Mouse (Mus musculus): ENCODE measurements around the gene Spred3.
"Not testable (repeated sequence)": the region's sequence is repeated elsewhere in the genome, so short reads cannot be mapped to it uniquely, and the experiment has no call there.

Spred3 gene

GRCm38 (mm10) chr7:29168791-29169230 lies 1.4 kb downstream of the Spred3 start:
- peak; percentile 44 for DNase-seq (ENCODE audit: low spot score)

GRCm38 (mm10) chr7:29168121-29168695 lies 2.0 kb downstream of the Spred3 start:
- no peak for DNase-seq (ENCODE audit: low spot score)

- no peak for DNase-seq (ENCODE audit: low spot score)
These were observed 2.6 kb downstream of the Spred3 start for GRCm38 (mm10) chr7:29167656-29168055.

DNA sequence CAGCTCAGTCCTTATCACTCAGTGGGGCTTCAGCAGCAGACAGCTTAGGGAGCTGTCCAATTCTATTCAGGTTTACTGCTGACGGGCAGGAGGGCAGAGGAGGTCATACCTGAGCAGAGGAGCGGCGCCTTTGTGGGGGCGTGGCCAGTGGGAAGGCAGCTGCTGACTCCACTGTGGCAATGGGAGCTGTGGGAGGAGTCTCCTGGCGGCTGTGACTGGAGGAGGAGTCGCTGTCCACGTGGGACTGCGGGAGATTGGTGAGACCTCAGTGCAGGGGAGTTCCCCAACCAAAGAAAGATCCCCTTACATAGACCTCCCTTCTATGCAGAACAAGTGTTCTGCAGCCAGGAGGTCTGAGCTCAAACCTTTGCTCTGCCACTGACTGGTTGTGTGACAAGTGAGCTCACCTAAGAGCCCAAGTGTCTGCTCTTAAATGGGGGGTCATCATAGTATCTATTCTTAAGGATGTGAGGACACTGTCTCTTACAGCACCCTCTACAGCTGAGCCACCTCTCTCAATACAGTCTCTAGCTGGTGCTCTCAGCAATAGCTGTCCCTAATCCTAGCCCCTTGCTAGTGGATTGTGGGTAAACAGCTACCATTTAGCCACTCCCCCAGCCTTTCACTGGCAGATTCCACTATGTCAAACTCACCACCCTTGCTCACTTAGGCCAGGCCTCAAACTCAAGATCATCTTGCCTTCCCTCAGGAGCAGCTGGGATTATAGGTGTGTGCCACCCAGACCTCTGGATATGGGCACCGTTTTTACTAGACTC lies 7.3 kb downstream of the Spred3 start:
- no peak for DNase-seq (ENCODE audit: low spot score)

GRCm38 (mm10) chr7:29162294-29162693 lies 7.9 kb downstream of the Spred3 start:
- DNase-seq (ENCODE audit: low spot score): no peak

- DNase-seq (ENCODE audit: low spot score): no peak
These were observed 11.9 kb downstream of the Spred3 start for GRCm38 (mm10) chr7:29158264-29158663.

- peak; percentile 84 for DNase-seq (ENCODE audit: low spot score)
These were observed 14.1 kb downstream of the Spred3 start, which contains the start of gene Fam98c for GRCm38 (mm10) chr7:29155838-29156782. TSS of gene Fam98c (minus strand) at chr7:29156234.

- peak; percentile 83 for DNase-seq (ENCODE audit: low spot score)
These were observed 14.9 kb downstream of the Spred3 start for GRCm38 (mm10) chr7:29155196-29155837.

GRCm38 (mm10) chr7:29154018-29154720 lies 16.0 kb downstream of the Spred3 start:
- no peak for DNase-seq (ENCODE audit: low spot score)

DNA sequence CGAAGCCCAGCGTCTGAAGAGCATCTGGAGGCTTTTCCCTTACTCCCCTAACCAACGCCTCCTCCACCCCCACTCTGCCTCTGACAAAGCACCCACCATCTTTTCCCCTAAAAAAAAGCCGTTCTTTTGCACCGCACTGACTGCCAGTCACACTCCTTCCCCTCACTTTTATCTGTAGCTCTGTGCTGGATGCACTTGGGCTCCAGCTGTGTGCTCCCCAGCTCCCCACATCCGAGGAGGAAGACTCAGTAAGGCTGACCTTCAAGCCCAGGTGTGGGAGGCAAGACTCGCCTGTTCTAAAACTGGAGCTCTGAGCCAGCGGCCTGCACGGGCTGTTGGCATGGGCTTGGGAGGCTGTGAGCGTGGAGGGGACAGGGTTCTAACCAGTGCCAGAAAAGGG lies 18.7 kb downstream of the Spred3 start:
- no peak for DNase-seq (ENCODE audit: low spot score)

DNA sequence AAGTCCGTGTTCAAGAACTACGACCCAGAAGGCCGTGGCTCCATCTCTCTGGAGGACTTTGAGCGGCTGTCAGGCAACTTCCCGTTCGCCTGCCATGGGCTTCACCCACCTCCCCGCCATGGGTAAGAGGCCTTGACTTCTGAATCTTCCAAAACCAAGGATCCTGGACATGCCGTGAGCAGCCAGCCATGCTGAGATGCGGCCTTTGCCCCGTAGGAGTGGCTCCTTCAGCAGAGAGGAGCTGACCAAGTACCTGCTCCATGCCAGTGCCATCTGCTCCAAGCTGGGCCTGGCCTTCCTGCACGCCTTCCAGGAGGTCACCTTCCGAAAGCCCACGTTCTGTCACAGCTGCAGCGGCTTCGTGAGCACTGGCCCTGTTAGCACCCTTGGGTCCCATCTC lies 21.4 kb downstream of the Spred3 start:
- DNase-seq (ENCODE audit: low spot score): no peak

- no peak for DNase-seq (ENCODE audit: low spot score)
These were observed 23.4 kb downstream of the Spred3 start for GRCm38 (mm10) chr7:29146625-29147367.

- DNase-seq (ENCODE audit: low spot score): no peak
These were observed 26.2 kb downstream of the Spred3 start for GRCm38 (mm10) chr7:29144006-29144405.

DNA sequence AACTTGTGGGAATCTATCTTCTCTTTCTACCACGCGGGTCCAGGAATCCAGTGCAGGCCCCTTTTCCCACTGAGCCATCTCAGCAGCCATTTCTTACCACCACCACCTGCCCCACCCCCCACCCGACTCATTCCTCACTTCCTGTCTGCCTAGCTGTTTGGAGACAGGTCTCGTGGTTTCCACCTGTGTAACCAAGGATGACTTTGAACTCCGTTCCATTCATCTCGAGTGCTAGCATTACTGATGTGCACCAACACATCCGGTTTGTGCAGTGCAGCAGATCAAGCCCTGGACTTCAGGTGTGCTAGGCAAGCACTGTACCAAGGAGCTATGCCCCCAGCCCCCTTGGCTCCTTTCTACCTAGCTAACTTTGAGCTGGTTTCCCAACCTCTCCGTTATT lies 28.8 kb downstream of the Spred3 start:
- no peak for DNase-seq (ENCODE audit: low spot score)

GRCm38 (mm10) chr7:29139237-29139636 lies 31.0 kb downstream of the Spred3 start:
- DNase-seq (ENCODE audit: low spot score): not testable (repeated sequence)

- peak; percentile 36 for DNase-seq (ENCODE audit: low spot score)
These were observed 32.8 kb downstream of the Spred3 start for GRCm38 (mm10) chr7:29137429-29137828.

DNA sequence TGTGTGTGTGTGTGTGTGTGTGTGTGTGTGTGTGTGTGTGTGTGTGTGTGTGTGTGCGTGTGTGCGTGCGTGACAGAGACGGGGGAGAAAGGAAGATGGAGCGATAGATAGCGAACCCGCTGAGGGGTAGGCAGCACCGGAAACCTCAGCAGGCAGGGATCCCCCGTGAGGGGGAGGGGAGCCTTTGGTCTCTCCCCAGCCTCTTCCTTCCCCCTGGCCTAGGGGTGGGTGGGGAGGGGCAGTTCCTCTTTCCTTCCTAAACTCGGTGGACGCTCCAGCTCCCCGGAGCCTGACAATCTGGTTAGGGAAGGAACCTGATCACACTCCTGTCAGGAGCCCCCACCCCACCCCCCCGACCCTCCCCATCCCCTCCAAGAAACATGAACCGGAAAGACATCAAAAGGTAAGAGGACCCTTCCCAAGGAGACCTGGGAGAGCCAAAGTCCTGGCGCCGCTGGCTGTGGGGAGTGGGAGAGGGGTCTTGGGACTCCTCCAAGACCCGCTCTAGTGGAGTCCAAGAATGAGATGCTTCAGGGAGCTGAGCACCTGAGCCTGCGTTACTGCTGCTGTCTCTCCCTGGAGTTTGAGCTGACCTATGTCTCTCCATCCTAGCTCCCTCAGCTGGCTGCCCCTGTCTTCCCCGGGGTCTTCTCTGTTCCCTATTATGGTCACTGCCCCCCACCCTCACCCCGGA lies 35.4 kb downstream of the Spred3 start, which contains the start of gene Rasgrp4:
TSS of gene Rasgrp4 (plus strand) at position 159 of the 694 bp plus-strand sequence.
- no peak for DNase-seq (ENCODE audit: low spot score)

GRCm38 (mm10) chr7:29134230-29134629 lies 36.0 kb downstream of the Spred3 start:
- DNase-seq (ENCODE audit: low spot score): no peak

DNA sequence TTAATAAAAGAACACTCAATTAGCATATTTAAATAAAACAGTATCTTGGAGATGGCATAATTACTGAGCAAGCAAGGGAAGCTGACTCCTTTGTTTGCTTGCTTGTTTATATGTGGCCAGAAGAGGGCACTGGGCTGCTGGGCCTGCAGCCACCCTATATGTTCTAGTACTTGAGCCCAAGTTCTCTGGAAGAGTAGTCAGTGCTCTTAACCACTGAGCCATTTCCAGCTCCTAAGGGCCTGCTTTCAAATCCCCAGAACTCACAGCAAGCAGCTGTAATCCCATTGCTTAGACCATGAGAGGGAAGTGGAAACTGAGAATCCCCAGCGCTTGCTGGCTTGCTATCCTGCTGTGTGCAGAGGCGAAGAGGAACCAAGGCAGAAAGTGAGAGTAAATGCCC lies 41.5 kb downstream of the Spred3 start:
- no peak for DNase-seq (ENCODE audit: low spot score)
